Mouse (Mus musculus): Measurements from ENCODE around the gene Nudt22.

- TF ChIP-seq CTCF (IDR thresholded peaks at IDR 0.05; ENCODE audit: low read depth, low read length): no peak
- TF ChIP-seq POLR2A (IDR thresholded peaks at IDR 0.05; ENCODE audit: insufficient read depth, low read length): no peak
- TF ChIP-seq EP300 (IDR thresholded peaks at IDR 0.05; ENCODE audit: insufficient read depth, low read depth, low read length): no peak
Measured at GRCm38 (mm10) chr19:6987061-6987903, 8.6 kb downstream of the Nudt22 start, which contains the start of gene Vegfb.
